Mouse (Mus musculus): ENCODE measurements around the gene Gm38392. TPM values are rescaled to one million over a fixed set of nuclear protein-coding genes. Genes with fewer than 3 reads are reported as not detected.
"Not testable (repeated sequence)": the region's sequence is repeated elsewhere in the genome, so short reads cannot be mapped to it uniquely, and the experiment has no call there.

Gm38392 gene
- total RNA-seq, 2 experiments from 2014 or later = 0.22 TPM; not detected in 1

DNA sequence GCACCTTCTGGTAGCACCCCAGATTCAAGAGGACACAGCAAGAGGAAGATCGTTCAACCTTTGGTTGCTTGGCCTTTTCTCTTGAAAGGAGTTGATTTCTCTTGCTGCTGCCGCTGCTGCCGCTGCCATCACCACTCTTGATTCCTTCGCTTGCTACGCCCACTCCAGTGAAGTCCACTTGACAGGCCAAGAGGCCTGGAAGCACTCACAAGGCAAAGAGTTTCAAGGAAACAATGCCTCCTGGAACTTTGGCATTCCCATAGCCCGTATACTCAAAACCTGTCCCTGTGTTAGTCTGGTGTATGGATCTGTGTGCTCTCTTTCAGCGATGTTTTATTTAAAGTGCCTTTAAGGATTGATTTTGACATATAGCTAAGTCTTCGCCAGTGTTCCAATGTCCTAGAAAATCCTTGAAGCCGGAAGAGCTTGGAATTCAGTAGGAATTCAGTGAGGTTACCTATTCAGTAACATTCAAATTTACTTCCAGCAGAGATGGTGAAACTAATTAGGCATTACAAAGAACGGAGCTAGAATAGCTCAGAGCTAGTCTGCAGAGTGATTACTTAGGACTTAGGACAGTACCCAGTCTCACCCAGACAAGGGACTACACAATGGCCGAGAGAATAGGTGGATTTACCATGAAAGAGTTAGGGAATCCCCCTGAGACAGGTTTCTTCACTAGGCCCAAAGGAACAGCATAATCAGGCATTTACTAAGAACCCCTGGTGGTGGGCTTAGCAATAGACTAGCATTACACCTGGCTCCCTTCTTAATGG is 5.7 kb downstream of the Gm38392 start:
- DNase-seq (ENCODE audit: low spot score); intact Hi-C loops (cut with DNase I): not testable (repeated sequence)

DNA sequence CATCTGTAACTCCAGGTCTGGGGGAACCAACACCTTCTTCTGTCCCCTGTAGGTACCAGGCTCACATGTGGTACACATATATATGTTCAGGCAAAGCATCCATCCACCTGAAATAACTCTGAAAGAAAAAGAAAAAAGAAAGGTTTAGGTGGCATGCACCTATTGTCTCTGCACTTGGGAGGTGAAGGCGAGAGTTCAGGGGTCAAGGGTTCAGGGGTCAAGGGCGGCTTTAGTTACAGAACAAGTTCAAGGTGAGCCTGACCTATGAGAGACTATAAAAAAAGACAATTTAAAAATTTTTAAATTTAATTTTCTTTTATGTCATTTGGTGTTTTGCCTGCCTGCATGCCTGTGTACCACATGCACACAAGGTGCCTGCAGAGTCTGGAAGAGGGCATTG is 7.0 kb downstream of the Gm38392 start:
- intact Hi-C loops (cut with DNase I) = no loop called here
- no peak for DNase-seq (ENCODE audit: low spot score)

DNA sequence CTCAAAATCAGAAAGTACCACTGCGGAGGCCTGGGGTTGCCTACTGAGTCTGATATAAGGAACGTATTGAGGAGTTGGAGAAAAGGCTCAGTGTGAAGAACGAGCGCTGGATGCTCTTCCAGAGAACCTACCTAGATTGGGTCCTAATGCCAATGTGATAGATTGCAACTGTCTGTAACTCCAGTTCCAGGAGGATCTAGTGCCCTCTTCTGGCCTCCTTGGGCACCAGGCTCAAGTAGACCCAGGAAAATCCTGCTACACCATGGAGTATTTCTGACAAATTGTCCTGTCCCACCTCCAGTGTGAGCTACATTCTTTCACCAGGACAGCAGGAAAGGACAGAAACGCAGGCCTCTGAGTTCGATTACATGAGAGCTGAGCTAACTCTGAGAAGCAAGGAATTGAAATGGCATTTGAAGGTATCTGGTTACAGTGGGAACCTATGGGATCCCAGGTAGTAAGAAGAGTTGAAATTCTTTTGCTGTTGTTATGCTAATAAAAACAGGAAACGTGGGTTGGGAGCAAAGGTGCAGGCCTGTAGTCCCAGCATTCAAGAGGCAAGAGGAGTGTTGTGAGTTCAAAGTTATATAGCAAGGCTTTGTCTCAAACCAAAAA is 10.4 kb downstream of the Gm38392 start:
- no peak for DNase-seq (ENCODE audit: low spot score)
- intact Hi-C loops (cut with DNase I) = no loop called here

- DNase-seq (ENCODE audit: low spot score) = no peak
- intact Hi-C loops (cut with DNase I) = no loop called here
Observed at GRCm38 (mm10) chr3:88276121-88276520, 10.9 kb downstream of the Gm38392 start.

DNA sequence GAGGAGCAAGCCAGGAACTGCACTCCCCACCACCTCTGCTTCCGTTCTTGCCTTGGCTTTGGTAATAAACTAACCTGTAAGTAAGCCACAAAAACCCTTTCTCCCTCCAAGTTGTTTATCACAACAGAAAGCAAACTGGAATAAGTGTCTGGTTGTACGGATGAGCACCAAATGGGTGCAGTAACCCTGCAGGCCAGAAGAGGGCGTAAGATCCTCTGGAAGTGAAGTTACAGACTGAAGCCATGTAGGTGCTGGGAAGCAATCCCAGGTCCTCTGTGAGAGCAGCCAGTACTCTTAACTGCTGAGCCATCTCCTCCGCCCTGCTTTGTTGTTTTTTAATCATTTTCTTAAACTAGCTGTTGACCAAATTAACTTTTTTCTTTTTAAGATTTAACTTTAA is 13.0 kb downstream of the Gm38392 start:
- intact Hi-C loops (cut with DNase I) = no loop called here
- no peak for DNase-seq (ENCODE audit: low spot score)

DNA sequence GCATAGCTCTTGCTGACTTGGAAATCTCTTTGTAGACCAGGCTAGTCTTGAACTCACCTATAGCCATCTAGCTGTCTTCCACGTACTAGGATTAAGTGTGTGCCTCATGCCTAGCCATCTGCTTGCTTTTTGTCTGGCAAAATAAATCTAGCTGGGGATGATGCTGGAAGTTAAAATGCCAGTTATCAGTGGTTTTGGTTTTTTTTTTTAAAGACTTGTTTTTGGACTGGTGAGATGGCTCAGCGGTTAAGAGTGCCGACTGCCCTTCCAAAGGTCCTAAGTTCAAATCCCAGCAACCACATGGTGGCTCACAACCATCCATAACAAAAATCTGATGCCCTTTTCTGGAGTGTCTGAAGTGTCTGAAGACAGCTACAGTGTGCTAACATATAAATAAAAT is 15.2 kb downstream of the Gm38392 start:
- intact Hi-C loops (cut with DNase I) = no loop called here
- DNase-seq (ENCODE audit: low spot score) = no peak

GRCm38 (mm10) chr3:88271298-88271697 is 15.7 kb downstream of the Gm38392 start:
- DNase-seq (ENCODE audit: low spot score); intact Hi-C loops (cut with DNase I): not testable (repeated sequence)

DNA sequence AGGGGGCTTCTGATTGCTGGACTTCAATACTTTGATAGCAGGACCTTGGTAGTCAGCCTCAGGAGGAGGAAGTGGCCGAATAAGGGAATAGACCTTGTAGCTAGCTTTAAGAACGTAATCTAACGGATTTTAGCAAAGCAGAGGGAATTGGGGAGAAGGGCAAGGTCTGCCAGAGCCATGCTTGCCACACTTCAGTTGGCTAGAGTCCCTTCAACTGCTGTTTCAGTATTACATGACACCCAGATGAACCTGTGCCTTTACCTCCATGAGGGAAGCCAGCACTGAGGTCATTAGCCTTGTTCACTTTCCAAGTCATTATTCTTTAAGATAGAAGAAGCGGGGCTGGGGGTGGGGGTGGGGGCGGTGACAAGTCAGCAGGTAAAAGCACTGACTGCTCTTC is 18.0 kb downstream of the Gm38392 start:
- DNase-seq (ENCODE audit: low spot score) = no peak

DNA sequence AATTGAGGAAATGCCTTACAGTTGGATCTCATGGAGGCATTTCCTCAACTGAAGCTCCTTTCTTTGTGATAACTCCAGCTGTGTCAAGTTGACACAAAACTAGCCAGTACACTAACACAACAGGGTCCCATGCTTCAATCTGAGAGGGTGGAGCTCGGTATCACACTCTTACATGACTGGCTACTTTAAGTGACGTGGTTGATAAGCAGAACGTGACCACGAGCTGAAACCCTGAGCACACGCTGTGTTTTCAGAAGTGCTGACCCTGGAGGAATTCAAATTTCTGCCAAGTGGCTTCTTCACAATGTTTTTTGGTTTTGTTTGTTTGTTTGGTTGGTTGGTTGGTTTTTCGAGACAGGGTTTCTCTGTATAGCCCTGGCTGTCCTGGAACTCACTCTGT is 19.0 kb downstream of the Gm38392 start:
- intact Hi-C loops (cut with DNase I); DNase-seq (ENCODE audit: low spot score): not testable (repeated sequence)

More for the DNA sequence above, 18.0 kb downstream of the Gm38392 start:
- intact Hi-C loops (cut with DNase I) = no loop called here

GRCm38 (mm10) chr3:88262346-88262745 is 24.7 kb downstream of the Gm38392 start:
- no peak for DNase-seq (ENCODE audit: low spot score)
- intact Hi-C loops (cut with DNase I) = no loop called here

GRCm38 (mm10) chr3:88256382-88256781 is 30.6 kb downstream of the Gm38392 start:
- intact Hi-C loops (cut with DNase I) = no loop called here

DNA sequence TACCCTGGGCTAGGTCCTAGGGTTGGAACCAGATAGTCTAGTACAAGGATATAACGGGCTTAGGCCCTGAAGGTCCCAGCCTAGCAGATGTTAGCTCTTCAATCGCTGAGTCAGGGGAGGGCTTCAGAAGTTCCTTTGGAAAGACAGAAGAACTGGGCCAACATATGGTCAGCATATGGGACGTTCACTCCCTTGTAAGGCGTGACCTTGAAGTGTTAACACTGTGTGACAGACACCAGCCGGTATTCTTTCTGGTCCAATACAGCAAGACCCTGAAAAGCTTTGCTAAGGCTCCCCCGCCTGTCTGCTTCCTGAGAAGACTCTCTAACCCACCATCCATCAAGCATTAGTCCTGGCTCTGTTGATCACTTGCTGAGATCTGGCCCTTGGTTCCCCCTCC is 31.1 kb downstream of the Gm38392 start:
- intact Hi-C loops (cut with DNase I) = no loop called here
- DNase-seq (ENCODE audit: low spot score) = no peak

More at GRCm38 (mm10) chr3:88256382-88256781, 30.6 kb downstream of the Gm38392 start:
- no peak for DNase-seq (ENCODE audit: low spot score)

DNA sequence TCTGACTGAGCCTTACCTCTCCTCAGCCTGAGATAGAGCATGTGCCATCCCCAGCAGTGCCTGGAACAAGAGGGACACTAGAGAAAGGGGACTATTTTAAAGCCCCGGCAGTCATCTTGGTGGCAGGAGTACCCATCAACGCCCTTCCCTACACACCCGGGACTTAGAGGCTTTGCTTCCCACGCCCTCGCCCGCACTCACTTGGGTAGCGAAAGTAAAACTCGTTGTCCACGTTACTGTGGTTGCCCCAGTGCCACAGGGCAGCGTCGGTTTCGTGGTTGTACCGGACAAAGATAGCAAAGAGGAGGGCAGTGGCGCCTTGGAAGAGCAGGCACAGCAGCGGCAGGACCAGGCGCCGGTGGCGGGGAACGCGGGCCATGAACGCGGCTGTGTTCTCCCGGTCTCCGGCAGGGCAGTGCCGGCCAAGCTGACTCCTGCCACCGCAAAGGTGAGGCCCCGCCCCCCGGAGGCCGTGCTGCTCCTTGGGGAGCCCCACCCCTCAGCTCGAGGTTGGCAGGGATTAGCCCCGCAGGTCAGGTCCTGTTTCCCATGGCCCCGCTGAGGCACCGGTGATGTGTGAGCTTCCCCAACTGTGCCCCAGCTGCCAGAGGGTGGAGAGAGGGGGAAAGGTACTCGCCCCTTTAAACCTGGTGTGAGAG is 32.6 kb downstream of the Gm38392 start, which contains the start of gene Rhbg:
Rhbg (minus strand) TSS at position 442 of the 659 bp plus-strand sequence.
- intact Hi-C loops (cut with DNase I) = no loop called here
- DNase-seq (ENCODE audit: low spot score) = no peak

DNA sequence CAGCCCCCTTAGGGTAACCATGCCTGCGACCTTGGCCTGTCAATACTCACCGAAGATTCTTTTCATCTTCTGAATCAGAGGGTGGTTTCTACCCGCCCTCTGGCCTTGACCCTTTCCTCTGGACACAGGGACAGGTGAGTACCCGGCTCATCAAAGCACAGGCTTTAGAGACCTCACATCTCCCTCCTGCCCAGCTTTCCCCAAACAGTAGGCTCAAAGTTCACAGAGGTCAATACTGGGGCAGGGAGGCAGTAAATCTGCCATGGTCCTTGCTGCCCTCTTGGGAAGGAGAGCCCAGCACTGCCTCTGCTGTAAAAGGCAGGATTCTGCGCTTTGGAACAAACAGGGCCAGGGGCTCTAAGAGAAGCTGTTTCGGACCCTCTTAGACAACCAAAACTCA is 34.3 kb downstream of the Gm38392 start:
- intact Hi-C loops (cut with DNase I) = no loop called here

DNA sequence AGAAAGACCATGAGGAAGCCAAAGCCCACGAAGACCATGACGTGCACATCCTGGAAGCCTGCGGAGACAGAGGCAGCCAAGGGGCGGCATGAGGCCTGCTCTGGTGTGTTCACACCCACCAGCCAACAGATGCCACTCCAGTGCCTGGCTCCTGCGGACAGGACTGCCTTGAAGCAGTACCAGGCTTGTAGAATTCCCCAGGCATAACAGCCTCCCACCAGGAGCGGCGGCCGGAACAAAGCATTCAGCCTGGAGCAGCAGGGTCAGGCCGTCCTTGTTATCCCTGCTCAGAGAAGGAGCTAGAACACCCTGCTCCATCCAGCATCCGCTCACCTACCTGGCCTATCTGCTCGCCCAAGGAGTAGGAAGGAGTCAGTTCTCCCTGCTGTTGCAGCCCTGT is 38.6 kb downstream of the Gm38392 start:
- no peak for DNase-seq (ENCODE audit: low spot score)
- intact Hi-C loops (cut with DNase I) = loop anchor here (10.0 kb wide), 1 partner anchor 244 kb away; the partner anchor contains the start of gene Bcan

More for the DNA sequence above, 34.3 kb downstream of the Gm38392 start:
- DNase-seq (ENCODE audit: low spot score) = no peak

GRCm38 (mm10) chr3:88247666-88248065 is 39.3 kb downstream of the Gm38392 start:
- intact Hi-C loops (cut with DNase I) = loop anchor here (10.0 kb wide), 1 partner anchor 243 kb away; the partner anchor contains the start of gene Bcan
- no peak for DNase-seq (ENCODE audit: low spot score)

DNA sequence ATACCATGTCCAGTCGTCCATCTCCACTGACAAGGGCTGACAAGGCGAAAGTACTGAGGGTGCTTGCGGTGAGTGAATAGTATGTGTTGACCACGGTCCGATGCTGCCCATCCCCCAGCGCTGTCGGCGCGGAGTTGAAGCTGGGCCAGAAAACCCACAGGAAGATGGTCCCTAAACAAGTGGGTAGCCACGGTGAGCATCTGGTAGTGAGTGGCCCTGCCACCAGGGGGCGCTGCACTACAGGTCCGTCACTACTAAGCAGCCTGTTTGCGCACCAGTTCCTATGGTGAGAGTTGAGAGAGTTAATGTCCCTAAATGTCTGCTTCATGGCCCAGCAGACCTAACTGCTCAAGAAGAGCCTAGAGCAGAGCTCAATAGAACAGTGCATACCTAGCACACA is 41.2 kb downstream of the Gm38392 start:
- peak; percentile 24 for DNase-seq (ENCODE audit: low spot score)
- intact Hi-C loops (cut with DNase I) = loop anchor here (10.0 kb wide), 1 partner anchor 241 kb away; the partner anchor contains the start of gene Bcan

GRCm38 (mm10) chr3:88244071-88244470 is 42.9 kb downstream of the Gm38392 start:
- intact Hi-C loops (cut with DNase I) = loop anchor here (10.0 kb wide), 1 partner anchor 239 kb away; the partner anchor contains the start of gene Bcan
- no peak for DNase-seq (ENCODE audit: low spot score)

DNA sequence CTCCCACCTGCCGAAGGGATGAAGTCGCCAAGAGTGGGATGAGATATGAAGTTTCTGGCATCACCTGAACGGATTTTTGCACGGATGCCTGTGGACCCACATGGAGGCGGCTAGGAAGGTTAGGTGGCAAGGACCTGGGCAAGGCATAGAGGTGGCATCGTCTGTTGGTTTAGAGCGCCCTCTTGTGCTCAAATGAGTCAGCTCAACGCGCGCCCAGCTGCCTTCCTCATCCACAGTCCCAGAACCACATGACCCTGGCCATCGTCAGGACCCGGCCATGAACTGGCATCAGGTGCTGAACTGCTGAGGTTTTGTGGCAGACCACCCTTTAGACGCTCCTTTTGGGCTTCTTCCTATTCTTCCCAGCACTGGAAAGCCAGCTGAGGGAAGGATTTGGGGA is 44.5 kb downstream of the Gm38392 start:
- DNase-seq (ENCODE audit: low spot score) = no peak
- intact Hi-C loops (cut with DNase I) = loop anchor here (1.0 to 10.0 kb wide), 3 partner anchors 50 to 238 kb away; partner anchors contain the start of gene Bcan

- intact Hi-C loops (cut with DNase I) = loop anchor here (10.0 kb wide), 1 partner anchor 236 kb away; the partner anchor contains the start of gene Bcan
Observed at GRCm38 (mm10) chr3:88241045-88241786, 45.8 kb downstream of the Gm38392 start.

More at GRCm38 (mm10) chr3:88241045-88241786, 45.8 kb downstream of the Gm38392 start:
- no peak for DNase-seq (ENCODE audit: low spot score)

Data from heart, postnatal 25 days (tissue).